Mouse (Mus musculus): ENCODE measurements around the gene Rfwd3. TPM values are rescaled to one million over a fixed set of nuclear protein-coding genes. Genes with fewer than 3 reads are reported as not detected.
"Not testable (repeated sequence)": the region's sequence is repeated elsewhere in the genome, so short reads cannot be mapped to it uniquely, and the experiment has no call there.

Rfwd3 gene
- total and polyA plus RNA-seq, 3 experiments, result 54.2 to 63.2 TPM; not detected in 1

GRCm38 (mm10) chr8:111314729-111315128, 14.7 kb upstream of the Rfwd3 start:
- no peak for TF ChIP-seq GABPA (IDR thresholded peaks at IDR 0.05; ENCODE audit: low read depth, low read length)
- no peak for TF ChIP-seq USF2 (IDR thresholded peaks at IDR 0.05; ENCODE audit: borderline replicate concordance in 1 of 2, insufficient read depth in 1 of 2, low read depth in 1 of 2, low read length in 2 of 2)
- no peak for TF ChIP-seq UBTF (IDR thresholded peaks at IDR 0.05; ENCODE audit: borderline replicate concordance, insufficient read depth, low read depth, low read length)
- no peak for TF ChIP-seq RCOR1 (IDR thresholded peaks at IDR 0.05; ENCODE audit: low read depth, low read length)
- TF ChIP-seq JUND (IDR thresholded peaks at IDR 0.05; ENCODE audit: low read depth, low read length), result no peak
- TF ChIP-seq ETS1 (IDR thresholded peaks at IDR 0.05; ENCODE audit: low read depth, low read length), result no peak
- no peak for TF ChIP-seq KAT2A (conservative IDR thresholded peaks at IDR 0.05; ENCODE audit: low read depth, low read length)
- no peak for TF ChIP-seq MAZ (IDR thresholded peaks at IDR 0.05; ENCODE audit: low read depth, low read length)
- TF ChIP-seq NRF1 (IDR thresholded peaks at IDR 0.05; ENCODE audit: insufficient read depth, low read depth, low read length, poor library complexity, severe bottlenecking), result no peak
- no peak for TF ChIP-seq ZKSCAN1 (IDR thresholded peaks at IDR 0.05; ENCODE audit: low read depth, low read length)
- TF ChIP-seq CTCF (IDR thresholded peaks at IDR 0.05 in 2 of 3, conservative IDR thresholded peaks at IDR 0.05 in 1 of 3; ENCODE audit: control insufficient read depth in 1 of 3, insufficient read depth in 1 of 3, low read depth in 2 of 3, low read length in 3 of 3, poor library complexity in 1 of 3, severe bottlenecking in 1 of 3), result no peak
- TF ChIP-seq SIN3A (IDR thresholded peaks at IDR 0.05; ENCODE audit: low read length), result no peak
- TF ChIP-seq ZC3H11A (IDR thresholded peaks at IDR 0.05; ENCODE audit: low read depth, low read length), result no peak
- TF ChIP-seq MAFK (IDR thresholded peaks at IDR 0.05; ENCODE audit: borderline replicate concordance, low read depth, low read length), result no peak
- Histone ChIP-seq H3K9me3 (replicated peaks; ENCODE audit: insufficient read depth, low read length) (no peaks in the 10 kb centered on the region), H3K9ac (ENCODE audit: control insufficient read depth, low read depth, low read length, poor library complexity, severe bottlenecking) (no peak overlapping the region), H3K4me3 (ENCODE audit: control insufficient read depth in 1 of 2, insufficient read depth in 1 of 2, low read depth in 2 of 2, low read length in 2 of 2) (no peak overlapping the region), H3K79me2 (ENCODE audit: control insufficient read depth, insufficient read depth, low read length, poor library complexity) (no peaks in the 10 kb centered on the region), H3K27me3 (ENCODE audit: control insufficient read depth in 1 of 2, insufficient read depth in 2 of 2, low read length in 2 of 2) (no peaks in the 10 kb centered on the region), H3K4me1 (ENCODE audit: control insufficient read depth in 1 of 2, insufficient read depth in 2 of 2, low read length in 2 of 2) (peaks cover 4 to 7% of the 10 kb centered on the region in 2 experiments; a peak in 2 of 4 replicates), H3K27ac (ENCODE audit: control insufficient read depth, low read depth, low read length) (no peak overlapping the region), H3K36me3 (ENCODE audit: control insufficient read depth in 1 of 2, insufficient read depth in 2 of 2, low read length in 2 of 2) (peaks cover 5 to 13% of the 10 kb centered on the region in 2 experiments)
- DNase-seq (ENCODE audit: low read depth, low spot score), result no peak

GRCm38 (mm10) chr8:111313961-111314360, 13.9 kb upstream of the Rfwd3 start:
- not testable (repeated sequence) for H3K4me1 ChIP-seq (ENCODE audit: control insufficient read depth in 1 of 2, insufficient read depth in 2 of 2, low read length in 2 of 2); H3K9me3 ChIP-seq (replicated peaks; ENCODE audit: insufficient read depth, low read length); H3K79me2 ChIP-seq (ENCODE audit: control insufficient read depth, insufficient read depth, low read length, poor library complexity); DNase-seq (ENCODE audit: low read depth, low spot score); H3K9ac ChIP-seq (ENCODE audit: control insufficient read depth, low read depth, low read length, poor library complexity, severe bottlenecking); H3K27ac ChIP-seq (ENCODE audit: control insufficient read depth, low read depth, low read length); H3K4me3 ChIP-seq (ENCODE audit: control insufficient read depth in 1 of 2, insufficient read depth in 1 of 2, low read depth in 2 of 2, low read length in 2 of 2); H3K27me3 ChIP-seq (ENCODE audit: control insufficient read depth in 1 of 2, insufficient read depth in 2 of 2, low read length in 2 of 2)
- H3K36me3 ChIP-seq (ENCODE audit: control insufficient read depth in 1 of 2, insufficient read depth in 2 of 2, low read length in 2 of 2), result peaks cover 5 to 13% of the 10 kb centered on the region in 2 experiments

- Histone ChIP-seq H3K9ac (ENCODE audit: control insufficient read depth, low read depth, low read length, poor library complexity, severe bottlenecking) (no peak overlapping the region), H3K4me3 (ENCODE audit: control insufficient read depth in 1 of 2, insufficient read depth in 1 of 2, low read depth in 2 of 2, low read length in 2 of 2) (no peak overlapping the region), H3K4me1 (ENCODE audit: control insufficient read depth in 1 of 2, insufficient read depth in 2 of 2, low read length in 2 of 2) (peaks cover 4 to 8% of the 10 kb centered on the region in 2 experiments; a peak in 2 of 4 replicates), H3K27ac (ENCODE audit: control insufficient read depth, low read depth, low read length) (peak overlapping the region; percentile 51), H3K36me3 (ENCODE audit: control insufficient read depth in 1 of 2, insufficient read depth in 2 of 2, low read length in 2 of 2) (peaks cover 5 to 14% of the 10 kb centered on the region in 2 experiments; a peak in 3 of 4 replicates), H3K9me3 (replicated peaks; ENCODE audit: insufficient read depth, low read length) (no peaks in the 10 kb centered on the region), H3K27me3 (ENCODE audit: control insufficient read depth in 1 of 2, insufficient read depth in 2 of 2, low read length in 2 of 2) (no peaks in the 10 kb centered on the region), H3K79me2 (ENCODE audit: control insufficient read depth, insufficient read depth, low read length, poor library complexity) (no peaks in the 10 kb centered on the region)
- peak; percentile 97 for DNase-seq (ENCODE audit: low read depth, low spot score)
- TF ChIP-seq CHD2 (IDR thresholded peaks at IDR 0.05; ENCODE audit: low read length), result peak; percentile 78
- no peak for TF ChIP-seq POLR2AphosphoS2 (IDR thresholded peaks at IDR 0.05; ENCODE audit: low read length)
- TF ChIP-seq ELF1 (IDR thresholded peaks at IDR 0.05; ENCODE audit: low read depth, low read length), result no peak
- TF ChIP-seq GATA1 (IDR thresholded peaks at IDR 0.05; ENCODE audit: low read depth, low read length), result peak; percentile 96
- TF ChIP-seq TAL1 (IDR thresholded peaks at IDR 0.05; ENCODE audit: low read length), result peak; percentile 98
- TF ChIP-seq GABPA (IDR thresholded peaks at IDR 0.05; ENCODE audit: low read depth, low read length), result no peak
- peak; percentile 63 for TF ChIP-seq MAX (IDR thresholded peaks at IDR 0.05; ENCODE audit: low read length)
- TF ChIP-seq CHD1 (IDR thresholded peaks at IDR 0.05; ENCODE audit: low read depth, low read length), result no peak
- peak; percentile 91 for TF ChIP-seq ETS1 (IDR thresholded peaks at IDR 0.05; ENCODE audit: low read depth, low read length)
- peak; percentile 86 for TF ChIP-seq MYC (IDR thresholded peaks at IDR 0.05; ENCODE audit: low read depth, low read length)
- no peak for TF ChIP-seq USF1 (IDR thresholded peaks at IDR 0.05; ENCODE audit: low read depth, low read length)
- no peak for TF ChIP-seq E2F4 (IDR thresholded peaks at IDR 0.05; ENCODE audit: borderline replicate concordance, low read depth, low read length)
- TF ChIP-seq BHLHE40 (IDR thresholded peaks at IDR 0.05; ENCODE audit: borderline replicate concordance, low read depth, low read length), result peak; percentile 44; the same call in 1 of the 2 replicates
- TF ChIP-seq ZKSCAN1 (IDR thresholded peaks at IDR 0.05; ENCODE audit: low read depth, low read length), result no peak
- no peak for TF ChIP-seq NRF1 (IDR thresholded peaks at IDR 0.05; ENCODE audit: insufficient read depth, low read depth, low read length, poor library complexity, severe bottlenecking)
- TF ChIP-seq MAZ (IDR thresholded peaks at IDR 0.05; ENCODE audit: low read depth, low read length), result no peak
These were observed 12.7 kb upstream of the Rfwd3 start for GRCm38 (mm10) chr8:111312758-111313162.

Measured in MEL (cell line).